Mouse (Mus musculus) cerebellum, adult 9-10 months (tissue): ENCODE data around the gene Tasp1.
"Not testable (repeated sequence)": the region's sequence is repeated elsewhere in the genome, so short reads cannot be mapped to it uniquely, and the experiment has no call there.

Experiments
- DNase-seq: peaks from one replicate; pipeline ENCODE4 v3.0.0; 2022

The Tasp1 gene

DNA sequence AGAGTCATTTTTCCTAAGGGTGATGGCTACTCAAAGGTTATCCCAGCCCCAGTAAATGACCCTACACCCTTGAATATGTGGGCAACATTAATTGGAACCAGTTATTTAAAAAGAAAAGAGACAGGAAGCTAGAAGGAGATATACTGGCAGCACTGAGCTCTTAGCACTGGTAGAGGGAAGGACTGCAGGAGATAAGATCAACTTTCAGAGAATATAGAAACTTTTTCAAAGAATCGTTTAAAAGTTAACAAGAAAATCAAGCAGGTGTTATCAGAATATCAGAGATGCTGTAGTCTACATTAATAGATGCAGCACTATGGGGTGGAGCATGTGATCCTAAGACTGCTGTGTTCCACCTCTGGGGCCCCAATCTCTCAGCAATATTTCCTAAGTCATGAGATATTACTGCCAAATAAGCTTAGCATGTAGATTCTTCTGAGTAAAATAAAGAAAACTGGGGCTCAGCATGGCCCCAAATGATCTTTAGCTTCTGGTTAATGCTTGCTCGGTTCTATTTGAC lies 14.9 kb downstream of the Tasp1 start:
- DNase-seq, result no peak

DNA sequence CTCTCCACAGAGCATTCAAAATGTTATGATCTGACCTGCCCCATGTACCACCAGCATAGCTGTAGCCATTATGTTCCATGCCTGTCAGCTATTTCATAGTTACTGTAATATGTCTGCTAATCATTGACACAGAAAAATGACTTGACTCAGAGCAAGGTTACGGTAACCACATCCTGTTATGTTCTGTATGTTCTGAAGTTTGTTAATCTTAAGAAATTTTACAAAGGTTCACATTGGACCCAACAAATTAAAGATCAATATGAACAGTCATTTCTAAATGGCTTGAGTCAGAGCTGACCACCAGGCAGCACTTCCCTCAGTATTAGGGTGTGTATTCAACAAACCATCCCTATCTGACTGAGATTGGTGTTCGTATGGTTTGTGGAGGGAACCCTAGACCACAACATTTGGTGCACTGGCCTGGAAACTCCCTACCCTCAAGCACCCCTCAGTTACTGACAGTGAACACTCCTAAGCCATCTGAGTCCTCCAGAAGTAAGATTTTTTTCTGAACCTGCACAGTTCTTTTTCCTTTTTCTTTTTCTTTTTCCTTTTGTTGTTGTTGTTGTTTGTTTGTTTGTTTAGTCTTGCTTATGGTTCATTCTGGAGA lies 24.0 kb downstream of the Tasp1 start:
- DNase-seq, result no peak

DNA sequence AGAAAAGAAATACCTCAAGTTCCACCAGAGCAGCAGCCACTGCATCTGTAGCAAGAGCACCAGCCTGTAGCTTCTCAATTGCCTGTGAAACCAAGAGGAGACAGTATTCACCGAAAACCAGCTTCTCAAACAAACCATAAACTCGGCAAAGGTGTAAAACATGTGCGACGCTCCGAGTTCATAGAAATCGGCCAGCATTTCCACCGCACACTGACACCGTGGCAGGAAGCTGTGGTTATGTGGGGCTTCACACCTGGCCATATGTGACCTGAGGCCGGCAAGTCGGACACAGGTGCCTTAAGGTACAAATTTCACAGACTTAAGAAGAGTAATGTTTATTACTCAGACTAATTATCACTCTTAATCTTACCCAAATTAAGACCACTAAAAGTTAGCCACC lies 24.5 kb downstream of the Tasp1 start:
- DNase-seq, result no peak

DNA sequence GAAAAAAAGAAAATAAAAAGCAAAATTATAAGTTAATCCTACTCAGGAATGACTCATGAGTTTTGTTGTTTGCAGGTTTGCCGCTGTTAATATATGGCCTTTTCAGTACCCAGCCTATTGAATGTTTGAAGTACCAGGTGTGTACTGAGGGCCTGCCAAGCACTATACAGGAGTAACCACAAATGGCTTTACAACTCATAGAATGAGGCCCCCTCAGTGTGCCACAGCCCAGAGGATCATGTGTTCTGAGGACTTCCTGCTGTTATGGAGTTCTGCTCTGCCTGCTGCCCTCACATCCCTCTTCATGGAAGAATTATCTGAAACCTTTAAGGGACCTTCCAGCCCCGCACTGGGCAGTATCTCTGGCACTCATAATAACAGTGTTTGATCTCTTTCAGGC lies 29.1 kb downstream of the Tasp1 start:
- DNase-seq, result no peak

DNA sequence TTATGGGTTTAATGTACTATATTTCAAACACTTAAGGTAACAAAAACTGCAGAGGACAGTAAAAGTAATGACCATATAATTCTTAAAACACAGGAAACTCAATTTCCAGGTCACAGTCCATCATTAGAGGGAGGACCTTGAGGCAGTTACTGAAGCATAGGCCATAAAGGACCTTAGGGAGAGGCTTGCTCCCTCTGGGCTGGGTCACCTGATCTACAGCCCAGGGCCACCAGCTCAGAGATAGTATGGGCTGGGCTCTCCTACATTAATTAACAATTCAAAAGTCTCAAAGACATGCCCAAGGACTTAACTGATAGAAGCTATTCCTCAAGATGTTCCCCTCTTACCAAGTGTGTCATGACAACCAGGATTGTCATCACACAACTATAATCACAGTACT lies 29.8 kb downstream of the Tasp1 start:
- DNase-seq, result no peak

DNA sequence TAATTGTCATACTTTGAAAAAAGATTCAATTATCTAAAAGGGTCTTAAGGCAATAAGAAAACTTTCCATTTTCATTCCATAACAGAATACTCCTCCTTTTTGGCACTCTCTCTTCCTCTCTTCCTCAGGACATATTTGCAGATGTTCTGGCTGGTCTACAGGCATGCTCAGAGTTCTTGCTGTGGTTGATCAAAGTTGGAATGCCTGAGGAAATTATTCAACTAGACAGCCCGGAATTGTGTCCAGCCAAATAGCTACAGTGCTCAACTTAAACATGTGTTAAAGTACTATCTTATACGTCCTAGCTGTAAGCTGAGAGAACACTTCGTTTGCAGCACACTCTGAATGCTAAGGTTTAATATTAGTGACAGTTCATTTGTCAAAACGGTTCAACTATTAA lies 41.7 kb downstream of the Tasp1 start:
- no peak for DNase-seq

DNA sequence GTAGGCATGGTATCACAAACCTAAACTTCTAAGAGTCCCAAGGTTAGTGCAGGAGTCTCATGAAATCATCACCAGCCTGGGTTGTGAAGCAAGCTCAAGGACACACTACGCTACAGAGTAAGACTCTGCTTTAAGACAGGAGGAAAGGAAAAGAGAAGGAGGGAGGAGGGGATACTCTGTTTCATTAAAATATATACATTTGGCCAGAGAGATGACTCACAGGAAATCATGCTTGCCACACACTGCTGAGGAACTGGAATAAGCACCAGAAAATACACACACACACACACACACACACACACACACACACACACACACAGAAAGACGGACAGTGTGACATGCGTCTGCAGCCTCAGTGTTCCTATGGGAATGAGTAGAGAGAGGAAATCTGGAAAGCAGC lies 59.2 kb downstream of the Tasp1 start:
- no peak for DNase-seq

DNA sequence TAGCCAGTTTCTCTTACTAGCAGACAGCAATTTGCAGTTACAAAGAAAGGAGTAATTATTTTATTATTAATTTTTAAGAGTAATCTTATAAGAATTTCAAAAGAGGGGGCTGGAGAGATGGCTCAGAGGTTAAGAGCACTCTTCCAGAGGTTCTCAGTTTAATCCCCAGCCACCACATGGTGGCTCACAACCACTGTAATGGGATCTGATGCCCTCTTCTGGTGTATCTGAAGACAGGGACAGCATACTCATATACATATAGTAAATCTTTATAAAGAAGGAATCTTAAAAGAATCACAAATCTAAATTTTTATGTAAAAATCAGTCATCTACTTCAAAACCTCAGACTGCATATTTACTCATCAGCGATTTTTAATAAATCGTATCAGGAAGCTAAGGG lies 68.4 kb downstream of the Tasp1 start:
- DNase-seq, result no peak

DNA sequence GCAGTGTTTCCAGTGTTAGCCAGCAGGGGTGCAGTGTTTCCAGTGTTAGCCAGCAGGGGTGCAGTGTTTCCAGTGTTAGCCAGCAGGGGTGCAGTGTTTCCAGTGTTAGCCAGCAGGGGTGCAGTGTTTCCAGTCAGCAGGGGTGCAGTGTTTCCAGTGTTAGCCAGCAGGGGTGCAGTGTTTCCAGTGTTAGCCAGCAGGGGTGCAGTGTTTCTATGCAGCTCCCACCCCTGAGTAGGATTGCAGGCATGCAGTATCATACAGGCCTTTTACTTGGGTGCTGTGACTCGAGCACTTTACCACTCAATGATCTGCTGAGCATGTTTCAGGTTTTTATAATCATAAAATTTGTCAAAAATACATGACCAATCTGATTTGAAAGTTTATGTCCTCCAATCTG lies 76.7 kb downstream of the Tasp1 start:
- DNase-seq, result not testable (repeated sequence)

DNA sequence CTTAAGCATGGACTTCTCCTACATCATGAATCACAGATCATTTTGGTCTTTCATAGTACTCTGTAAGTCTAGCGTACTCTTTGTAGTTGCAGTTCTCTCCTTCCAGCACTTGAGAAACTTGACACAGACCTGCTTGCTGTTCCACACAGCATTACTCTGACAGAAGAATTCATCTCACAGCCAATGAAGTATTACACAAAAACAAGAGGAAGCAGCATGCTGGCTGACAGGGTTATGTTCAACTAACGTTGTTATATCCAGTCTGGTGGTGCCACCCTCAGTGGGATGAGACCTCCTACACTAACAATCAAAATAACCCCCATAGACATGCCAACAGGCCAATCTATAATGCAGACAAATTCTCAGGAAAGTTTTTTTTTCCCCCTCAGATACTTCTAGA lies 99.2 kb downstream of the Tasp1 start:
- DNase-seq, result no peak

DNA sequence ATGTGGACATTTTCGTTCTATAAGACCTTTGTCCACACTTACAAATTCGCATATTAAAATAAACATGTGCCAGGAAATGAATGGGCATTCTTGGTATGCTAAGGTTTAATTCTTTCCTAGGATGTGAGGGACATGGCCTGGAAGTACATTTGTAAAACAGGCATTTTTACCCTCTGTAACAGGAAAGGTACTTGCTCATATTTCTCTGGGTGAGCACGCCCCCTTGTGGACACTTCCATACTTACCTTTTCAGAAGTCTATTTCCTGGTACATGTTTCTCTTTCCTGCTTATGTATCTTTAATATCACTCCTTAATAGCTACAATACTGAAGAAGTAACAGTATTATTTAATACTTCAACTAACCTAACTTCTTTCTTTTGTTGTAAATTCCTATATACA lies 100.3 kb downstream of the Tasp1 start:
- DNase-seq, result peak; percentile 19

DNA sequence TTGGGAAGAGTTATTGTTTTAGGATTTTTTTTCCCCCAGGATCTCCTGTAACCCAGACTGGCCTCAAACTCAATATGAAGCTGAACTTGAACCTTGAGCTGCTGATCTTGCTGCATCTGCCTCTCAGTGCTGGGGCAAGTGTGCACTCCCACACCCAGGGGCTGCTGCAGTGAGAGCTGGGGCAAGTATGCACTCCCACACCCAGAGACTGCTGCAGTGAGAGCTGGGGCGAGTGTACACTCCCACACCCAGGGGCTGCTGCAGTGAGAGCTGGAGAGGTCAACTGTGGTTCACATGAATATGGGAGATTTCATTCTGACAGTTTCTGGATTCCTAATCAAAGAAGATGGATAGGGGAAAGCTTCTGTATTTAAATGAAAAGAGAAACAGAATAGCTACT lies 117.8 kb downstream of the Tasp1 start:
- no peak for DNase-seq

DNA sequence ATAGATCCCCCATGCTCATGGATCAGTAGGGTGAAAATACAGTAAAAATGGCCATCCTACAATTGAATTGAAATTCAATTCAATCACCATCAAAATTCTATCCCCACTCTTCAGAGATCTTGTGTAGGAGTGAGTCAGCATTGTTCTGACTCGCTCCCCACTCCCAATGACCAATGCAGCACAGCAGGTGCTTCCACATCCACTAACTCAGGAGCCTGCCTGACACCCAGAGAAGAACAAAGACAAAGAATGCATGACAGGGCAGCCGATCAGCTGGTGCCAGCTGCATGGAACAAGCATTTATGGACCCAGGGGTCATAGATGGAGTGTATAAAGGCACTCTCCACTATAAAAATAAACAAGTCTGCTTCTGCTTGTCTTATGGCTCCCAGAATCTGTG lies 129.0 kb downstream of the Tasp1 start:
- DNase-seq, result no peak

DNA sequence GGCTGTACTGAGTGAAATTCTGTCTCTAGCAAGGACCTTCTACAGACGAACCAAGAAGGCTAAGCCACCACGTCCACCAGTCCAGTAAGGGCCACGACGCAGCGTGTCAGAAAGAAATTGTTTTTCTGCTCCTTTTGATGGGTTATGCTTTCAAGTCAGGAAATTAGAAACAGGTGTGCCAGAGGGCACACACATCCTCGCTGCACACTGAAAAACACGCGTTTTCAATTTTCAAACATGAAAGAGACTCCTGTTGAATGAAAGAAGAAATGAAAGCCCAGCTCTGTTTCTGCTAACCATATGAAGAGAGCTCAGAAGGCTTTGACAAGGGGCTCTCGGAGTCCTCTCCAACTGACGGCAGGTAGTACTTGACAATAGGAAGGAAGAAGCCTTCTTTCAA lies 132.0 kb downstream of the Tasp1 start:
- no peak for DNase-seq

DNA sequence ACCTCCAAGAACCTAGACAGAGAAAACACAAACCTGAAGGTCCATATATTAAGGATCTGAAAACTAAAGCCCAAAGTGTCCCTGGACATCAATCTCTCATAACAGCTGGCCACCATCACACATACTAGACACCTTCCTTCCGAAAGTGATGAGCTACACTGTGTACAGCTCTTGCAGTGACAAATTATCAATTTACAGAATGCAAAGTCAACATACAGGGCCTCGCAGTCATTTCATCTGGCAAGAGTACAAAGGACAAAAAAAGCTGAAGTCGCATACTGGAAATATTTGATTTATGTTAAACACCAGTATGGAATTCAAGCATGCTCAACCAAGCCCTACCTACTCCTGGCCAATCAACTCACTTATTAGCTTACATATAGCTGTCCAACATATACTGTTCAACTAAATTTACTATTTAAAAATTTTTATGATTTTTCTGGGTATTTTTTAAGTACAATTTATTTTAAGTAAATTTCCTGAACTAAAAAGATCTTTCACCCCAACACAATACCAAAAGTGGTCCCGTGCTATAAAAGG lies 132.5 kb downstream of the Tasp1 start:
- DNase-seq, result no peak

DNA sequence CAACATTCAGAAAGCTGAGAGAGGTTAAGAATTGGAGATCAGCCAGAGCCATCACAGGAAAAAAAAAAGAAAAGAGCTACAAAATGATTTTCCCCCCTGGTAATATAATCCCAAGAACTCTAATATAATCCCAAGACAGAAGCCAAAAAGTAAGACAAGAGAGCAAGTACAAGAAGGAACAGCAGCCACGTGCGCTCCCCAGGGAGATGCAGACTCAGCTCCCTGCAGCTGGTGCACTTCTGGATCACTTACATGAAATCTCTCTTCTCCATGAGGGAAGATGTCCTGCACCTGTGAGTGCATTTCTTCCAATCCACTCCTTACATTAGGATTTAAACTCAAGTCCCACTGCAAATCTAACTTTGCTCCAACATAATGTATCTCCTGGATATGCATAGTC lies 134.4 kb downstream of the Tasp1 start:
- DNase-seq, result no peak

DNA sequence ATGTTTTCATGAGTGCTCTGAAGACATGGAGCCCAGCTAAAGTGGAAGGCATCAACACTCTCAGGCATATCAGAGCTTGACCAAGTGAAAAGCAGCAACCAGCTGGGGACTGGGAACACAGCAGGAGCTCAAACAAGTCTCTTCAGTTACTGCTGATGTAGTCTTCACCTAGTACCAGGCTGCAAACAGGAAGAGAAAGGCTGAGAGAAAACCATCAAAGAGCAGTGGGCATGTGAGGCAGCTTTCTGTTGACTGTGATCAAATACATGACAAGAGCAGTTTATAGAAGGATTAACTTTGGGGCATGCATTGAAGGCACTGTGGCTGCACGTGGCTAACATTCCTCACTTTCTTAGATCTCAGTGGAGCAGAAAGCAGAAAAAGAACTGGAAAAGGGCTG lies 141.7 kb downstream of the Tasp1 start:
- DNase-seq, result no peak

DNA sequence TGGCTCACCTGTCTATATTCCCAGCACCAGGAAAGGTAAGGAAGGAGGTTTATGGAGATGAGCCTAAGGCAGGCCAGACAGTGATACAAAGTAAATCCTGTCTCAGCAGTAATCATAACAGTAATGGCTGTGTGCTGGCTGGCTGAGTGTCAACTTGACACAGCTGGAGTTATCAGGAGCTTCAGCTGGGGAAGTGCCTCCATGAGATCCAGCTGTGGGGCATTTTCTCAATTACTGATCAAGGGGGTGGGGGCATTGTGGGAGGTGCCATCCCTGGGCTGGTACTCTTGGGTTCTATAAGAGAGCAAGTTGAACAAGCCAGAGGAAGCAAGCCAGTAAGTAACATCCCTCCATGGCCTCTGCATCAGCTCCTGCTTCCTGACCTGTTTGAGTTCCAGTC lies 145.2 kb downstream of the Tasp1 start:
- DNase-seq, result not testable (repeated sequence)

DNA sequence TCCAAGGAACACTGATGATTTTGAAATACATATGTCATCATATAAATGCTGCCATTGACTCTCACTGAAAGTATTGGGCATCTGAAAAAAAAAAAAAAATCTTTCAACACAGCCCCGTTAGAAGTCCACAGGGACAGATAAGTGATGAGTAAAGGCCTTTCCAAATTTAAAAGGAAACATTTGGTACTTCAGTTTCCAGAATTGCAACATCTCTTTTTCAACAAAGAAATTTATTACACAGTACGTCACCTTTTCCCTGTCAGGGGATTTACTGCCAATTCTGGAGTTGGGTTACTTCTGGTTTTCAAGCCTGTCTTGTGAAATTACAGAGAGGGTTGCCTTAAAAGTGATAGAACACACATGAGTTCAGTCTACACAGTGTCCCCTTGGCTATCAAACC lies 146.8 kb downstream of the Tasp1 start:
- no peak for DNase-seq

DNA sequence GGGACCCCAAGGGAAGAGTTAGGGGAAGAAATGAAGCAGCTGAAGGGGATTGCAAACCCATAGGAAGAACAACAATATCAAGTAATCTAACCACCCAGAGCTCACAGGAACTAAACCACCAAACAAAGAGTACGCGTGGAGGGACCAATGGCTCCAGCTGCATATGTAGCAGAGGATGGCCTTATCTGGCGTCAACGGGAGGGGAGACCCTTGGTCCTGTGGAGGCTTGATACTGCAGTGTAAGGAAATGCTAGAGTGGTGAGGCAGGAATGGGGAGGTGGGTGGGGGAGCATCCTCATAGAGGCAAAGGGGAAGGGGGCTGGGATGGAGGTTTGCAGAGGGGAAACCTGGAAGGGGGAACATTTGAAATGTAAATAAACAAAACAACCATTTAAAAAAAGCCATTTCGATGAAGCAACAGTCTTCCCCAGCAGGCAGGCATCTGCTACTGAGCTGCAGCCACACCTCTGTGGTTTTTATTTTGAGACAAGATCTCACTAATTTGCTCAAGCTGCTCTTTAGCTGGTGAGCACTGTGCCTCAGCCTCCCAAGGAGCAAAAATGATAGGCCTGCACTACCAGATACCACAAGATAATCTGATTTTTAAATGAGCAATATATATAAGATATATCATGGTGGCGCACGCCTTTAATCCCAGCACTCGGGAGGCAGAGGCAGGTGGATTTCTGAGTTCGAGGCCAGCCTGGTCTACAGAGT lies 160.0 kb downstream of the Tasp1 start:
- no peak for DNase-seq

DNA sequence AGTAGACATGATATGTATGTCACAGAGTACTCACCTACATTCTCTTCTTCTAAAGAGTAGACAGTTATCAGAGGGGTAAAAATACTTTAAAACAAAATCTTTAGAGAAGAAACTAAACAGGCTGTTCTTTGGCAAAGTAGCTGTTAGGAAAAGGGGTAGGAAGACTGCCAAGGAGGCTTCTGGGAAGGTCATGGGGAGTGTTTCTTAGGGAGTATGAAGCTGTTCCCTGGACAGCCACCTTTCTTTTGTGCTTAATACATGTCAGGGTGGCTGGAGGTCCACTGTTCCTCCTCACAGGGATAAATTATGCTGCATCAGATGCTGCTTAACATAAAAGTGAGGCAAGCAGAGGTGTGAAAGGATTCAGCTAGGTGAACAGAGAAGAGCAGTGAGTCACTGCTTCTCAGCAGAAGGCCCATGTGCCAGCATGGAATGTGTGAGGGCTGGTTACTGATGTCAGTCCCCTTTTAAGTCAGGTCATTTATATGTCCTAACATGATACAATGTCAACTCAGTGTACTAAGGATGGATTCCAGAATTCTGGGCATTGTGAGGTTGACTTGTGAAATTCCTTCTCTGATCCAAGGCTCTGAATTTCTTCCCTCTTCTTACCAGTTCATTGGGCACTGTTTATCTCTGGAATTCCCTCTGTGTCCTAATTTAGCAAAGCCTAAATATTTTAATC lies 175.1 kb downstream of the Tasp1 start:
- no peak for DNase-seq

DNA sequence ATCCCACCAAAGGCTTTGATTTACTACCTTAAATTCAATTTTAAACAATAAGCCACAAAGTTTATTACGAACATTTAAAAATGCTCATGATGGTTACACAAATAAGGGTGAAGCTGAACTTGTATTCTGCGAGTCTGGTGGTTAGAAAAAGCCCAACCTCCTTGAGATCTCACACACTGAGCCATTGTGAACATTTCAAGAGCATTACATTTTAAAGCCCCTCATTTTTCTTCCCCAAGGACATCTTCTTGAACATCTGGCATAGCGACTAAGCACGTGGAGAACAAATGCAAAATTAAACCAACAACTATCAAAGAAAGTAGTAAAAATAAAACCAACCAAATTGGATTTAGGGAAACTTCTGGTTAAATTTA lies 182.4 kb downstream of the Tasp1 start:
- DNase-seq, result no peak

DNA sequence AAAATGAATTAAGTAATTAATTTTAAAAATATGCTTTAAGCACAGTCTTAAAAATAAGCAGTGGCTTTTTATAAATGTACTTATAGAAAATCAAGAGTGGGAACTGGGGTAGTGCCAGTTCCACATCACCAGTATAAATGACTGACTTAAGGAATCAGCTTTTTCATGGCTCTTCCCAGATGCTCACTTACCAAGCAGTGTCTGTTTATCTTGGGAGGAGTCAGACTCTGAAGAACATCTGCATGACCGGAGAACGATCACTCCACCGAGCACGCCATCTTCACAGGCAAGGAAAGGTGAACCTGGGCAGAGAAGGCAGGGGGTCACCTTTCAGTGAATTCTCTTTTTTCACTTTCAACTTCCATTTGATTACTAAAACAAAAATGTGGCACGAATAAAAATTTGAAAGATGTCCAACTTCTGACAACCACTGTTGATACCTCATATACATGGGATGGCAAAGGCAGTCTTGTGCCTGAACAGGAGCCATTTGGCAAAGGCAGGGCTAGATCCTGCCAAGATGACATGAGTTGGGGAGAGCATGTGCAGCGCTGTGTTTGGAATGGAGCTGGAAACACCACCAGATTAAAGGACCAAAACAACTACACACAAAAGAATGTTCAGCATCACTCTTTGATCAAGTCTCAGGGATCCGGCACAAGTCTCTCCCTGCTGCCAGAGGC lies 182.9 kb downstream of the Tasp1 start:
- DNase-seq, result peak; percentile 42
